20 mouse cellular contexts compared by ENCODE assay signal in the genomic region with DNA sequence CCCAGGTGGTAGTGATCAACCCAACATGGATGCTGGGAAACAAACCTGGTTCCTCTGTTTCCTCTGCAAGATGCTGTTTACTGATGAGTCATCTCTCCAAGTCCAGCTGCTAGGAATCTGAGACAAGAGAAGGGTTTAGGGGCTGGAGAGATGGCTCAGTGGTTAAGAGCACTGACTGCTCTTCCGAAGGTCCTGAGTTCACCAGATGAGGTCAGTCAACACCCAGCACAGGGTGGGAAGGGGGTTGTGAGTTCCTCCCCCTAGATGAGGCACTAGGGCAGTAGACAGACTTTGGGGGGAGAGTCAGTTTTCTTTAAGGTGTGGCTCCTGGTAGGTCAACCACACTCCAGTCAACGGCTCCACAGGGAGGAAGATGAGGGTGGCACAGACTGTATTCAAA. TPM values are rescaled to one million over a fixed set of nuclear protein-coding genes. Genes with fewer than 3 reads are reported as not detected.
"Had no signal": no experiment of that assay in that cellular context is flagged by ENCODE, and none has a peak within 500 bp of the region (broad histone marks: within the 10 kb centered on the region; RNA-seq: fewer than 3 reads in every experiment).

No protein-coding gene starts in this region.

- ATAC-seq: liver, postnatal 0 days; midbrain, embryonic 13.5 days; midbrain, embryonic 15.5 days had no signal

- H3K36me3 ChIP-seq: liver, embryonic 13.5 days; liver, embryonic 15.5 days; midbrain, embryonic 13.5 days; midbrain, embryonic 15.5 days; neural tube, embryonic 12.5 days had no signal

- DNase-seq: liver, embryonic 13.5 days; liver, postnatal 0 days; lung, embryonic 14.5 days; lung, postnatal 14 days; lung, postnatal 36 days; retina, postnatal 1 day; right cerebral cortex, adult 18-20 months; right cerebral cortex, postnatal 25 days; right cerebral cortex, postnatal 4 days; spleen, adult 18-20 months; thymus, adult 2 months; thymus, postnatal 36 days had no signal

- H3K4me3 ChIP-seq: liver, embryonic 13.5 days; liver, embryonic 15.5 days; megakaryocyte, embryonic 14.5 days; midbrain, embryonic 13.5 days; midbrain, embryonic 15.5 days; neural tube, embryonic 12.5 days had no signal

- H3K27ac ChIP-seq: liver, embryonic 13.5 days; liver, embryonic 15.5 days; macrophage; midbrain, embryonic 13.5 days; midbrain, embryonic 15.5 days; neural tube, embryonic 12.5 days had no signal

- H3K9ac ChIP-seq: liver, embryonic 13.5 days; liver, embryonic 15.5 days; liver, postnatal 0 days; lung, embryonic 14.5 days; midbrain, embryonic 13.5 days; midbrain, embryonic 15.5 days; neural tube, embryonic 12.5 days had no signal

- H3K9me3 ChIP-seq: liver, embryonic 13.5 days; liver, embryonic 15.5 days; megakaryocyte, embryonic 14.5 days; midbrain, embryonic 13.5 days; midbrain, embryonic 15.5 days; neural tube, embryonic 12.5 days had no signal

- H3K27me3 ChIP-seq: liver, embryonic 13.5 days; liver, embryonic 15.5 days; midbrain, embryonic 13.5 days; midbrain, embryonic 15.5 days; neural tube, embryonic 12.5 days had no signal

- H3K4me2 ChIP-seq: liver, embryonic 13.5 days; liver, embryonic 15.5 days; lung, embryonic 14.5 days; midbrain, embryonic 11.5 days; midbrain, embryonic 13.5 days; midbrain, embryonic 15.5 days; neural tube, embryonic 12.5 days had no signal

RNA-seq across cellular contexts. Expression of a gene that starts 35.4 kb away (rescaled TPM):
- total RNA-seq: neutrophil, adult 5-6 weeks had no signal
